Mouse (Mus musculus): ENCODE data around the gene Pltp. TPM values are rescaled to one million over a fixed set of nuclear protein-coding genes. Genes with fewer than 3 reads are reported as not detected.

Pltp gene
- total RNA-seq, 2 experiments from 2014 or later, result 68.8 to 73.7 TPM

Other genes starting within 250 kb of the Pltp start
- not detected for gene Wfdc6b, start 244.2 kb downstream of the Pltp start, total RNA-seq (2021)
- not detected for gene Wfdc8, start 244.1 kb downstream of the Pltp start, total RNA-seq (2021)
- gene Wfdc16, start 218.9 kb downstream of the Pltp start, total RNA-seq (2021), result not detected
- not detected for gene Wfdc10, start 201.7 kb downstream of the Pltp start, total RNA-seq (2021)
- gene Wfdc9, start 201.1 kb downstream of the Pltp start, total RNA-seq (2021), result not detected
- gene Wfdc11, start 183.6 kb downstream of the Pltp start, total RNA-seq (2021), result not detected
- not detected for gene Wfdc13, start 172.6 kb downstream of the Pltp start, total RNA-seq (2021)
- not detected for gene Spint4, start 159.2 kb downstream of the Pltp start, total RNA-seq (2021)
- gene Spint5, start 142.4 kb downstream of the Pltp start, total RNA-seq (2021), result not detected
- gene Wfdc3, start 111.8 kb downstream of the Pltp start, total RNA-seq (2021), result 1 to 10 TPM in 1 of 2 experiments, under 1 TPM in 1; 0.89 to 1.0 TPM
- gene Dnttip1, start 111.7 kb downstream of the Pltp start, total RNA-seq (2021), result 10 to 100 TPM; 37.0 TPM
- gene Ube2c, start 87.8 kb downstream of the Pltp start, total RNA-seq (2021), result 1 to 10 TPM in 1 of 2 experiments, not detected in 1; 1.2 TPM
- gene Tnnc2, start 77.7 kb downstream of the Pltp start, total RNA-seq (2021), result not detected
- gene Snx21, start 71.9 kb downstream of the Pltp start, total RNA-seq (2021), result 10 to 100 TPM; 38.0 to 45.8 TPM
- gene Acot8, start 52.8 kb downstream of the Pltp start, total RNA-seq (2021), result 10 to 100 TPM; 24.3 to 25.4 TPM
- 1 to 10 TPM; 7.8 to 9.3 TPM for gene Zswim3, start 52.6 kb downstream of the Pltp start, total RNA-seq (2021)
- 10 to 100 TPM; 22.7 to 22.9 TPM for gene Zswim1, start 35.0 kb downstream of the Pltp start, total RNA-seq (2021)
- not detected for gene Spata25, start 29.2 kb downstream of the Pltp start, total RNA-seq (2021)
- gene Ctsa, start 24.8 kb downstream of the Pltp start, total RNA-seq (2021), result 100 to 1,000 TPM in 1 of 2 experiments, 10 to 100 TPM in 1; 93.3 to 106 TPM
- 1 to 10 TPM; 3.4 to 4.6 TPM for gene Neurl2, start 24.3 kb downstream of the Pltp start, total RNA-seq (2021)
- 10 to 100 TPM; 40.4 to 47.2 TPM for gene Pcif1, start 21.6 kb upstream of the Pltp start, total RNA-seq (2021)
- gene Zfp335, start 54.0 kb upstream of the Pltp start, total RNA-seq (2021), result 10 to 100 TPM; 23.3 to 29.1 TPM
- 1 to 10 TPM; 1.5 to 1.8 TPM for gene Mmp9, start 83.1 kb upstream of the Pltp start, total RNA-seq (2021)
- gene Slc12a5, start 103.1 kb upstream of the Pltp start, total RNA-seq (2021), result 100 to 1,000 TPM; 366 to 382 TPM
- 10 to 100 TPM; 50.2 to 56.1 TPM for gene Ncoa5, start 177.2 kb upstream of the Pltp start, total RNA-seq (2021)
- 1 to 10 TPM in 1 of 2 experiments, under 1 TPM in 1; 0.66 to 1.6 TPM for gene Cd40, start 197.9 kb upstream of the Pltp start, total RNA-seq (2021)
- gene 1700025C18Rik, start 233.0 kb upstream of the Pltp start, total RNA-seq (2021), result not detected

Measured in layer of hippocampus, postnatal 25 days (tissue).